In the genomic region with DNA sequence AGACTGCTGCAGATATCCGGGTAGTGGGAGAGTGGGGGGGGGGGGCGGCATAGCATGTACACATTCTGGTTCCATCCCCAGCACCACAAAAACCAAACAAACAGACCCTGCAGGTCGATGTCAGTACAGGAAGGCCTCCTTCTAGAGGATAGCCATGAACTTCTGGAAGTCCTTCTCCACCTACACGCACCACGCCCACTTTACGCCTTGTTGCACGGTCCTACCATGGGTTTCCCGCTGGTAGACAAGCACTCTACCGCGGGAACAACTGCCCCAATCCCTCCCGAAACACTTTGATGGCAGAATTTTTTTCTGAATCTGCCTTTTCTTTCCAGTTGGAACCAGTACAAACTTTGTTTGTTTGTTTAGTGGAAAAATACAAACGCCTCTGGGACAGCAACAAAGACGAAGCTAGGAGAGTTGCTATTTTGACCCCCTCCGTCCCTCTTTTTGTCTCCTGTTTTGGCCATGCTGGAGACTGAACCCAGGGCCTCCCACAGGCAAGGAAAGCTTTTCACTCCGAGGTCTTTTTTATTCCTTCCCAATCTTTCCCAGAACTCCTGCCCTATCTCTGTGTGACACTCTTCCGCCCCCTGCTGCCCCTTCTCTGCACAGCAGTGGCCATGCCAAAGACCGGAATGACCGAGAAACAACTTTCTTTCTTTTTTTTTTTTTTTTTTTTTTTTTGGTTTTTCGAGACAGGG, we compare ENCODE assay signal across 7 mouse cellular contexts. TPM values are rescaled to one million over a fixed set of nuclear protein-coding genes. Genes with fewer than 3 reads are reported as not detected.
DNase-seq lines count a peak whose midpoint lies in the region; ATAC-seq lines count a peak whose summit lies in the region.

No protein-coding gene starts in this region.

- no peak for ATAC-seq in limb, embryonic 11.5 days (ENCODE audit: insufficient number of reproducible peaks, low FRiP score, low TSS enrichment, low read depth)
- no peak for ATAC-seq in midbrain, embryonic 16.5 days
- ATAC-seq in stomach, embryonic 15.5 days (ENCODE audit: insufficient read depth, low FRiP score, low read depth): peak; percentile 62; the same call in 1 of the 2 replicates

- peak; percentile 81 for DNase-seq in adrenal gland, adult 8-10 months
- peak; percentile 86 for DNase-seq in embryo, embryonic 11 days
- DNase-seq in gastrocnemius, postnatal 4 days (ENCODE audit: low spot score in 2 of 2): peak; percentile 80 to 87
- DNase-seq in kidney, adult 18-20 months: peak; percentile 92
- peak; percentile 94 for DNase-seq in limb, embryonic 11.5 days (ENCODE audit: low spot score)

- WGBS in limb, embryonic 11.5 days: 12% methylated on average over 18 of the region's 19 CpGs
- 3% methylated on average over 18 of the region's 19 CpGs for WGBS in midbrain, embryonic 16.5 days
- WGBS in stomach, embryonic 15.5 days: 12% methylated on average over 19 of the region's 19 CpGs

- no peak overlapping the region for H3K27ac ChIP-seq in limb, embryonic 11.5 days (replicated peaks; ENCODE audit: low read depth, low read length)
- no peak overlapping the region for H3K27ac ChIP-seq in midbrain, embryonic 16.5 days (ENCODE audit: low read length)
- no peak overlapping the region for H3K27ac ChIP-seq in stomach, embryonic 15.5 days

- H3K4me1 ChIP-seq in limb, embryonic 11.5 days (ENCODE audit: control insufficient read depth, insufficient read depth, low read length): no peaks in the 10 kb centered on the region
- H3K4me1 ChIP-seq in midbrain, embryonic 16.5 days (ENCODE audit: control insufficient read depth, insufficient read depth, low read length): peaks cover 4% of the 10 kb centered on the region; the same call in 1 of the 2 replicates
- H3K4me1 ChIP-seq in stomach, embryonic 15.5 days: no peaks in the 10 kb centered on the region

- H3K4me3 ChIP-seq in limb, embryonic 11.5 days (ENCODE audit: low read depth, low read length): no peak overlapping the region
- no peak overlapping the region for H3K4me3 ChIP-seq in midbrain, embryonic 16.5 days (ENCODE audit: low read depth, low read length)
- no peak overlapping the region; the same call in 1 of the 2 replicates for H3K4me3 ChIP-seq in stomach, embryonic 15.5 days (replicated peaks)

- H3K4me2 ChIP-seq in limb, embryonic 11.5 days (ENCODE audit: low read depth, severe bottlenecking): no peak overlapping the region
- peak overlapping the region; percentile 22 for H3K4me2 ChIP-seq in midbrain, embryonic 16.5 days (ENCODE audit: low read length)
- peak overlapping the region; percentile 40 for H3K4me2 ChIP-seq in stomach, embryonic 15.5 days

- H3K36me3 ChIP-seq in limb, embryonic 11.5 days (ENCODE audit: control insufficient read depth, insufficient read depth, low read length): no peaks in the 10 kb centered on the region
- H3K36me3 ChIP-seq in midbrain, embryonic 16.5 days (ENCODE audit: control insufficient read depth, insufficient read depth, low read length): no peaks in the 10 kb centered on the region
- H3K36me3 ChIP-seq in stomach, embryonic 15.5 days: no peaks in the 10 kb centered on the region

- H3K9ac ChIP-seq in limb, embryonic 11.5 days (ENCODE audit: low read length): peak overlapping the region; percentile 35; the same call in 1 of the 2 replicates
- H3K9ac ChIP-seq in midbrain, embryonic 16.5 days (ENCODE audit: low read depth, low read length): no peak overlapping the region
- no peak overlapping the region for H3K9ac ChIP-seq in stomach, embryonic 15.5 days

- no peaks in the 10 kb centered on the region for H3K9me3 ChIP-seq in limb, embryonic 11.5 days (ENCODE audit: control insufficient read depth, low read length)
- no peaks in the 10 kb centered on the region for H3K9me3 ChIP-seq in midbrain, embryonic 16.5 days (replicated peaks; ENCODE audit: control insufficient read depth, low read length, poor library complexity, severe bottlenecking)
- H3K9me3 ChIP-seq in stomach, embryonic 15.5 days: no peaks in the 10 kb centered on the region

- H3K27me3 ChIP-seq in limb, embryonic 11.5 days (ENCODE audit: control insufficient read depth, insufficient read depth, low read length): no peaks in the 10 kb centered on the region
- H3K27me3 ChIP-seq in midbrain, embryonic 16.5 days (ENCODE audit: control insufficient read depth, insufficient read depth, low read depth, low read length): no peaks in the 10 kb centered on the region
- no peaks in the 10 kb centered on the region for H3K27me3 ChIP-seq in stomach, embryonic 15.5 days (replicated peaks)

RNA-seq across cellular contexts. Expression of a gene that starts 4.0 kb away (rescaled TPM):
- not detected for total RNA-seq in adrenal gland, adult 8-10 months (2022)
- not detected for total RNA-seq in gastrocnemius, postnatal 4 days (2021)
- not detected in 2 replicates for polyA plus RNA-seq in limb, embryonic 11.5 days (2014; fragmentation: Nextera tagmentation; extraction: Ambion mirVana)
- polyA plus RNA-seq in midbrain, embryonic 16.5 days (2015; fragmentation: Nextera tagmentation; extraction: Ambion mirVana): not detected in 2 replicates
- 0.99 and 2.1 TPM in 2 replicates for polyA plus RNA-seq in stomach, embryonic 15.5 days (2015; fragmentation: Nextera tagmentation; extraction: Ambion mirVana)

RNA-seq across cellular contexts. Expression of a gene that starts 8.0 kb away (rescaled TPM):
- total RNA-seq in adrenal gland, adult 8-10 months (2022): 10 to 100 TPM; 22.5 to 47.8 (median 38.2) TPM
- 100 to 1,000 TPM; 227 to 249 TPM for total RNA-seq in gastrocnemius, postnatal 4 days (2021)
- polyA plus RNA-seq in limb, embryonic 11.5 days (2014; fragmentation: Nextera tagmentation; extraction: Ambion mirVana): 4.5 and 4.9 TPM in 2 replicates
- 65.8 and 95.2 TPM in 2 replicates for polyA plus RNA-seq in midbrain, embryonic 16.5 days (2015; fragmentation: Nextera tagmentation; extraction: Ambion mirVana)
- 7.5 and 7.7 TPM in 2 replicates for polyA plus RNA-seq in stomach, embryonic 15.5 days (2015; fragmentation: Nextera tagmentation; extraction: Ambion mirVana)

RNA-seq across cellular contexts. Expression of a gene that starts 8.1 kb away (rescaled TPM):
- 10 to 100 TPM in 2 of 4 experiments, 1 to 10 TPM in 2; 7.3 to 17.8 (median 12.8) TPM for total RNA-seq in adrenal gland, adult 8-10 months (2022)
- total RNA-seq in gastrocnemius, postnatal 4 days (2021): 1 to 10 TPM; 7.8 to 8.8 TPM
- polyA plus RNA-seq in limb, embryonic 11.5 days (2014; fragmentation: Nextera tagmentation; extraction: Ambion mirVana): 14.7 and 16.2 TPM in 2 replicates
- 23.8 and 27.1 TPM in 2 replicates for polyA plus RNA-seq in midbrain, embryonic 16.5 days (2015; fragmentation: Nextera tagmentation; extraction: Ambion mirVana)
- 14.4 and 17.8 TPM in 2 replicates for polyA plus RNA-seq in stomach, embryonic 15.5 days (2015; fragmentation: Nextera tagmentation; extraction: Ambion mirVana)

RNA-seq across cellular contexts. Expression of a gene that starts 19.1 kb away (rescaled TPM):
- total RNA-seq in adrenal gland, adult 8-10 months (2022): 100 to 1,000 TPM in 1 of 4 experiments, 10 to 100 TPM in 3; 75.8 to 112 (median 91.2) TPM
- 10 to 100 TPM; 90.3 to 94.0 TPM for total RNA-seq in gastrocnemius, postnatal 4 days (2021)
- polyA plus RNA-seq in limb, embryonic 11.5 days (2014; fragmentation: Nextera tagmentation; extraction: Ambion mirVana): 35.8 and 37.5 TPM in 2 replicates
- polyA plus RNA-seq in midbrain, embryonic 16.5 days (2015; fragmentation: Nextera tagmentation; extraction: Ambion mirVana): 33.3 and 37.3 TPM in 2 replicates
- polyA plus RNA-seq in stomach, embryonic 15.5 days (2015; fragmentation: Nextera tagmentation; extraction: Ambion mirVana): 21.0 and 27.0 TPM in 2 replicates

RNA-seq across cellular contexts. Expression of a gene that starts 33.5 kb away (rescaled TPM):
- 10 to 100 TPM; 57.6 to 71.1 (median 64.0) TPM for total RNA-seq in adrenal gland, adult 8-10 months (2022)
- total RNA-seq in gastrocnemius, postnatal 4 days (2021): 10 to 100 TPM; 51.1 to 51.9 TPM
- 250 and 254 TPM in 2 replicates for polyA plus RNA-seq in limb, embryonic 11.5 days (2014; fragmentation: Nextera tagmentation; extraction: Ambion mirVana)
- polyA plus RNA-seq in midbrain, embryonic 16.5 days (2015; fragmentation: Nextera tagmentation; extraction: Ambion mirVana): 48.9 and 57.3 TPM in 2 replicates
- 122 and 130 TPM in 2 replicates for polyA plus RNA-seq in stomach, embryonic 15.5 days (2015; fragmentation: Nextera tagmentation; extraction: Ambion mirVana)
